Mouse (Mus musculus) lung, postnatal 0 days (tissue): ENCODE data around the gene Negr1.

ENCODE experiments used
- CTCF ChIP-seq: IDR thresholded peaks from 2 replicates; pipeline ENCODE4 v1.5.1; 2016; ENCODE audit warnings: antibody characterized with exemption, mild to moderate bottlenecking
- EP300 ChIP-seq: IDR thresholded peaks from 2 replicates; pipeline ENCODE4 v1.6.1; 2016; ENCODE audit warnings: antibody characterized with exemption, mild to moderate bottlenecking, control low read depth

DNA sequence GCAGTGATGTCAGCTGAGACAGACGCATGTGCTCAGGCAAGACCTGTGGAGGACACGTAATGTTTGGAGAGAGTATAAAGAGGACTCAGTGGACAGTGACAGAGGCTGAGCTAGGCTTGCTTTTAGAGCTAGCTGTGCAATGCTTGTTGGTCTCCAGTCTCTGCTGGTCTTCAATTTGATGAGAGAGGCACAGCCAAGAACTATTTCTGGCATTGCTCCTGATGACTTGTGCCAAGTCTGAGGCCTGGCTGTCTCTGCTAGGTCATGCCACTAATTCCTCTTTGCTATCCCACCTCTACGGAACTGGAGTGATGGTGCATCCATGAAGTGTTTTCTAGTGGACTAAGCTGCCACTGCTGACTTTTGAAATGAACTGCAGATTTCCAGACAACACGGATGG is 149.1 kb downstream of the Negr1 start:
- TF ChIP-seq CTCF (no peak), EP300 (no peak)
